Mouse (Mus musculus) CH12.LX (cell line): Measurements from ENCODE around the gene Prpf39. TPM values are rescaled to one million over a fixed set of nuclear protein-coding genes. Genes with fewer than 3 reads are reported as not detected.

Experiments
- DNase-seq: peaks from one replicate; pipeline ENCODE4 v3.0.0-alpha.2; 2013; ENCODE audit errors: extremely low read depth
- H3K27ac ChIP-seq: 2 replicates; pipeline ENCODE4 v1.5.1; 2012; ENCODE audit warnings: low read depth, mild to moderate bottlenecking, control low read depth, moderate library complexity; ENCODE audit not compliant: insufficient read depth
- H3K27me3 ChIP-seq: replicated peaks from 2 replicates; pipeline ENCODE3; 2012; ENCODE audit warnings: inconsistent platforms
- H3K36me3 ChIP-seq, 2 experiments: replicated peaks in 1 of 2; 2 replicates each; pipeline versions ENCODE3 to v1.6.1; 2012; ENCODE audit warnings: inconsistent platforms in 1 of 2, low read length in 1 of 2, mild to moderate bottlenecking in 1 of 2, mixed read lengths in 1 of 2, moderate library complexity in 1 of 2; ENCODE audit not compliant: control insufficient read depth in 1 of 2, insufficient read depth in 1 of 2
- H3K4me1 ChIP-seq, 2 experiments: 2 replicates each; pipeline ENCODE4 v1.6.1; 2012; ENCODE audit warnings: inconsistent platforms in 1 of 2, moderate library complexity in 1 of 2; ENCODE audit not compliant: insufficient read depth in 2 of 2, control insufficient read depth in 1 of 2
- H3K4me2 ChIP-seq: 2 replicates; pipeline ENCODE4 v1.6.1; 2012; ENCODE audit warnings: low read depth, mild to moderate bottlenecking, control low read depth; ENCODE audit not compliant: poor library complexity, insufficient read depth, severe bottlenecking
- H3K4me3 ChIP-seq, 3 experiments: fragments of 150-350 bp in 1 of 3; sonication (generic) in 1 of 3; replicated peaks in 1 of 3; 2 replicates each; pipeline versions ENCODE3 to v1.5.1; 2011 to 2012; ENCODE audit warnings: low read depth in 2 of 3, low read length in 2 of 3, mild to moderate bottlenecking in 2 of 3, moderate library complexity in 2 of 3, control low read depth in 1 of 3, improper control_type of control experiment in 1 of 3, inconsistent platforms in 1 of 3, mixed read lengths in 1 of 3; ENCODE audit not compliant: poor library complexity in 1 of 3
- H3K79me2 ChIP-seq: replicated peaks from 2 replicates; pipeline ENCODE4 v1.6.1; 2012; ENCODE audit warnings: mild to moderate bottlenecking, moderate library complexity; ENCODE audit not compliant: control insufficient read depth, poor library complexity, insufficient read depth, severe bottlenecking; ENCODE audit errors: extremely low read depth
- H3K9ac ChIP-seq: 2 replicates; pipeline ENCODE4 v1.6.1; 2012; ENCODE audit warnings: low read depth, mild to moderate bottlenecking, control low read depth, moderate library complexity; ENCODE audit not compliant: insufficient read depth
- H3K9me3 ChIP-seq: replicated peaks from 2 replicates; pipeline ENCODE3; 2012; ENCODE audit warnings: low read length, inconsistent platforms, mixed read lengths
- BHLHE40 ChIP-seq: IDR thresholded peaks from 2 replicates; pipeline ENCODE4 v1.6.1; 2011; ENCODE audit warnings: mild to moderate bottlenecking, low read depth, low read length, improper control_type of control experiment
- CHD1 ChIP-seq: IDR thresholded peaks from 2 replicates; pipeline ENCODE4 v1.6.1; 2012; ENCODE audit warnings: low read depth, low read length, improper control_type of control experiment, inconsistent platforms
- ETS1 ChIP-seq: conservative IDR thresholded peaks from 2 replicates; pipeline ENCODE4 v1.6.1; 2012; ENCODE audit warnings: low read depth, mild to moderate bottlenecking, inconsistent platforms, low read length, improper control_type of control experiment, moderate library complexity
- GABPA ChIP-seq: IDR thresholded peaks from 2 replicates; pipeline ENCODE4 v1.6.1; 2012; ENCODE audit warnings: low read depth, low read length, improper control_type of control experiment, inconsistent platforms; ENCODE audit not compliant: insufficient replicate concordance
- HCFC1 ChIP-seq: IDR thresholded peaks from 2 replicates; pipeline ENCODE4 v1.6.1; 2012; ENCODE audit warnings: low read depth, mild to moderate bottlenecking, inconsistent platforms, low read length, improper control_type of control experiment
- MAZ ChIP-seq: IDR thresholded peaks from 2 replicates; pipeline ENCODE4 v1.6.1; 2012; ENCODE audit warnings: low read depth, mild to moderate bottlenecking, inconsistent platforms, low read length, improper control_type of control experiment, moderate library complexity
- MXI1 ChIP-seq: IDR thresholded peaks from 2 replicates; pipeline ENCODE4 v1.6.1; 2011; ENCODE audit warnings: mild to moderate bottlenecking, low read depth, low read length, improper control_type of control experiment
- MYC ChIP-seq: IDR thresholded peaks from 2 replicates; pipeline ENCODE4 v1.6.1; 2011; ENCODE audit warnings: low read depth, mild to moderate bottlenecking, improper control_type of control experiment, low read length
- NELFE ChIP-seq: IDR thresholded peaks from 2 replicates; pipeline ENCODE4 v1.6.1; 2011; ENCODE audit warnings: low read depth, low read length, improper control_type of control experiment
- PAX5 ChIP-seq: IDR thresholded peaks from 2 replicates; pipeline ENCODE4 v1.6.1; 2012; ENCODE audit warnings: low read length, inconsistent platforms, mixed read lengths
- POLR2AphosphoS2 ChIP-seq: IDR thresholded peaks from 2 replicates; pipeline ENCODE4 v1.6.1; 2011; ENCODE audit warnings: low read depth, low read length, improper control_type of control experiment
- RAD21 ChIP-seq: IDR thresholded peaks from 2 replicates; pipeline ENCODE4 v1.6.1; 2011; ENCODE audit warnings: low read depth, mild to moderate bottlenecking, low read length, improper control_type of control experiment, moderate library complexity
- RCOR1 ChIP-seq: conservative IDR thresholded peaks from 2 replicates; pipeline ENCODE4 v1.6.1; 2012; ENCODE audit warnings: low read depth, mild to moderate bottlenecking, inconsistent platforms, low read length, improper control_type of control experiment
- SIN3A ChIP-seq: IDR thresholded peaks from 2 replicates; pipeline ENCODE4 v1.6.1; 2012; ENCODE audit warnings: low read length, improper control_type of control experiment, inconsistent platforms
- SMC3 ChIP-seq: IDR thresholded peaks from 2 replicates; pipeline ENCODE4 v1.6.1; 2011; ENCODE audit warnings: low read depth, low read length, improper control_type of control experiment
- TBP ChIP-seq: conservative IDR thresholded peaks from 2 replicates; pipeline ENCODE4 v1.6.1; 2011; ENCODE audit warnings: low read depth, low read length, improper control_type of control experiment
- UBTF ChIP-seq: IDR thresholded peaks from 2 replicates; pipeline ENCODE4 v1.6.1; 2012; ENCODE audit warnings: low read depth, mild to moderate bottlenecking, inconsistent platforms, low read length, improper control_type of control experiment, moderate library complexity
- USF1 ChIP-seq: IDR thresholded peaks from 2 replicates; pipeline ENCODE4 v1.6.1; 2014; ENCODE audit warnings: low read depth, mild to moderate bottlenecking, inconsistent platforms, low read length, improper control_type of control experiment
- USF2 ChIP-seq: conservative IDR thresholded peaks from 2 replicates; pipeline ENCODE4 v1.6.1; 2011; ENCODE audit warnings: low read depth, low read length, improper control_type of control experiment
- ZKSCAN1 ChIP-seq: IDR thresholded peaks from 2 replicates; pipeline ENCODE4 v1.6.1; 2012; ENCODE audit warnings: low read depth, inconsistent platforms, low read length, improper control_type of control experiment, borderline replicate concordance
- ZNF384 ChIP-seq: IDR thresholded peaks from 2 replicates; pipeline ENCODE4 v1.6.1; 2012; ENCODE audit warnings: low read depth, low read length, improper control_type of control experiment, inconsistent platforms
- dilution Hi-C: fragments of 300-500 bp; cut with MboI; formaldehyde crosslinking; loops from 2 replicates; pipeline ENCODE4 v1.14.3; 2020; ENCODE audit warnings: low sequenced_read_pairs; ENCODE audit not compliant: extremely low pct_unique_long_range_greater_than_20kb, extremely low pct_ligation_motif_present
- in situ Hi-C: fragments of 300-500 bp; cut with MboI; formaldehyde crosslinking; loops from 3 replicates; pipeline ENCODE4 v1.14.3; 2019; ENCODE audit warnings: low sequenced_read_pairs, low pct_ligation_motif_present, low pct_unique_long_range_greater_than_20kb, mixed read lengths
- polyA plus RNA-seq: library from polyadenylated mRNA; unstranded; fragments of >175 nt; gene quantifications from 2 replicates; pipeline ENCODE4 v1.2.1, GENCODE M21; 2012; ENCODE audit warnings: low read depth; ENCODE audit not compliant: insufficient read length
- total RNA-seq, 2 experiments: library from RNA; depleted of rRNA; stranded (reverse); fragments of 300-350 nt in 1 of 2; fragments of >200 nt in 1 of 2; gene quantifications; 2 replicates each; pipeline ENCODE4 v1.2.3; 2012 to 2014

Gene Prpf39
- total and polyA plus RNA-seq, 3 experiments: 15.3 to 34.9 (median 29.6) TPM

GRCm38 (mm10) chr12:65048799-65049198 lies 12.7 kb downstream of the Prpf39 start:
- DNase-seq: no peak
- TF ChIP-seq UBTF: no peak
- peak; percentile 23; the same call in 1 of the 2 replicates for TF ChIP-seq ZNF384
- TF ChIP-seq SMC3: no peak
- TF ChIP-seq, all 38 proteins: peak for 1
- Histone ChIP-seq H3K4me1 (peaks cover 0 to 2% of the 10 kb centered on the region in 2 experiments; a peak in 1 of 4 replicates), H3K27me3 (no peaks in the 10 kb centered on the region), H3K36me3 (peaks cover 13 to 74% of the 10 kb centered on the region in 2 experiments), H3K79me2 (peaks cover 30% of the 10 kb centered on the region), H3K4me2 (peak overlapping the region; percentile 29; the same call in 1 of the 2 replicates), H3K9me3 (no peaks in the 10 kb centered on the region), H3K9ac (no peak overlapping the region), H3K27ac (no peak overlapping the region), H3K4me3 (no peak overlapping the region)
- dilution Hi-C loops: no loop called here
- in situ Hi-C loops: no loop called here

GRCm38 (mm10) chr12:65058203-65058602 lies 22.1 kb downstream of the Prpf39 start:
- in situ Hi-C loops: no loop called here
- H3K4me1 ChIP-seq: no peaks in the 10 kb centered on the region
- DNase-seq: no peak
- no peak overlapping the region for H3K4me3 ChIP-seq
- no peak overlapping the region for H3K27ac ChIP-seq
- peaks cover 15% of the 10 kb centered on the region; the same call in 1 of the 2 replicates for H3K79me2 ChIP-seq
- H3K27me3 ChIP-seq: no peaks in the 10 kb centered on the region
- peaks cover 39 to 84% of the 10 kb centered on the region in 2 experiments for H3K36me3 ChIP-seq
- H3K4me2 ChIP-seq: no peak overlapping the region
- no peak for TF ChIP-seq USF2
- TF ChIP-seq ETS1: no peak
- TF ChIP-seq POLR2AphosphoS2: no peak
- no peak for TF ChIP-seq MAZ
- no peak for TF ChIP-seq RAD21
- no peak for TF ChIP-seq PAX5
- no peak for TF ChIP-seq MYC
- TF ChIP-seq NELFE: no peak
- no peak for TF ChIP-seq CHD1
- no peak for TF ChIP-seq SIN3A
- TF ChIP-seq ZNF384: no peak
- TF ChIP-seq RCOR1: no peak
- TF ChIP-seq MXI1: no peak
- TF ChIP-seq TBP: no peak
- no peak for TF ChIP-seq UBTF
- TF ChIP-seq USF1: no peak
- no peak for TF ChIP-seq GABPA
- TF ChIP-seq ZKSCAN1: no peak
- TF ChIP-seq BHLHE40: no peak
- no peak for TF ChIP-seq HCFC1
- no peak overlapping the region for H3K9ac ChIP-seq
- H3K9me3 ChIP-seq: no peaks in the 10 kb centered on the region
- dilution Hi-C loops: no loop called here
